Mouse (Mus musculus) heart, embryonic 16.5 days (tissue): ENCODE results near the gene Trafd1. TPM values are rescaled to one million over a fixed set of nuclear protein-coding genes. Genes with fewer than 3 reads are reported as not detected.
A peak's percentile ranks its signal among the peaks of the same experiment; 100 is the strongest.

Source experiments
- ATAC-seq: fragments of 200-750 bp; cut with Nextera tagmentation; replicated peaks from 2 replicates; pipeline ENCODE4 v1.8.0; 2017; ENCODE audit warnings: moderate number of reproducible peaks; ENCODE audit not compliant: insufficient read depth, low FRiP score; ENCODE audit errors: extremely low read depth
- H3K27ac ChIP-seq: fragments of 300-500 bp; sonication (generic); 2 replicates; pipeline ENCODE4 v1.5.1; 2014; ENCODE audit warnings: mild to moderate bottlenecking, low read length, control low read depth, moderate library complexity
- H3K27me3 ChIP-seq: fragments of 300-500 bp; sonication (generic); 2 replicates; pipeline ENCODE4 v1.6.1; 2014; ENCODE audit warnings: low read length, mixed read lengths; ENCODE audit not compliant: control insufficient read depth, insufficient read depth
- H3K36me3 ChIP-seq: fragments of 300-500 bp; sonication (generic); 2 replicates; pipeline ENCODE4 v1.6.1; 2014; ENCODE audit not compliant: control insufficient read depth, insufficient read depth
- H3K4me1 ChIP-seq: fragments of 300-500 bp; sonication (generic); 2 replicates; pipeline ENCODE4 v1.6.1; 2014; ENCODE audit warnings: low read length, mixed read lengths; ENCODE audit not compliant: control insufficient read depth, insufficient read depth
- H3K4me2 ChIP-seq: fragments of 300-500 bp; sonication (generic); 2 replicates; pipeline ENCODE4 v1.6.1; 2014; ENCODE audit warnings: low read depth, mild to moderate bottlenecking, control low read depth, low read length
- H3K4me3 ChIP-seq: fragments of 300-500 bp; sonication (generic); 2 replicates; pipeline ENCODE4 v1.5.1; 2014; ENCODE audit warnings: mild to moderate bottlenecking, control low read depth, low read length
- H3K9ac ChIP-seq: fragments of 300-500 bp; sonication (generic); 2 replicates; pipeline ENCODE4 v1.6.1; 2014; ENCODE audit warnings: low read length, control low read depth
- H3K9me3 ChIP-seq: fragments of 300-500 bp; sonication (generic); replicated peaks from 2 replicates; pipeline ENCODE4 v1.6.1; 2016; ENCODE audit warnings: low read length; ENCODE audit not compliant: control insufficient read depth
- WGBS: fragments of 180-500 bp; shearing (Covaris S2); extraction: QIAGEN DNeasy Blood & Tissue Kit; methylation state at CpG from one replicate; pipeline ENCODE4 v1.1.7; 2014; 5-methylcytosine and 5-hydroxymethylcytosine counted together
- polyA plus RNA-seq: library from polyadenylated mRNA; unstranded; fragments of >200 nt; fragmentation: Nextera tagmentation; extraction: Ambion mirVana; gene quantifications from 2 replicates; pipeline ENCODE4 v1.2.1, GENCODE M21; 2015

Gene Trafd1
- polyA plus RNA-seq, 1 experiment from 2014 or later: 86.3 TPM

GRCm38 (mm10) chr5:121399540-121399939 is 14.1 kb upstream of the Trafd1 start:
- no peak overlapping the region for H3K9ac ChIP-seq
- H3K27ac ChIP-seq: no peak overlapping the region
- no peak overlapping the region; the same call in 1 of the 2 replicates for H3K4me2 ChIP-seq
- 0 out of 2 replicates have a peak, but pooled peaks cover under 1% of the 10 kb centered on the region for H3K9me3 ChIP-seq
- H3K27me3 ChIP-seq: no peaks in the 10 kb centered on the region
- H3K4me1 ChIP-seq: peaks cover 23% of the 10 kb centered on the region
- 84% methylated on average over 5 of the region's 5 CpGs for WGBS
- H3K4me3 ChIP-seq: no peak overlapping the region
- H3K36me3 ChIP-seq: no peaks in the 10 kb centered on the region
- ATAC-seq: no peak

- ATAC-seq: no peak
- no peaks in the 10 kb centered on the region for H3K27me3 ChIP-seq
- no peak overlapping the region for H3K27ac ChIP-seq
- H3K36me3 ChIP-seq: no peaks in the 10 kb centered on the region
- WGBS: 43% methylated on average over 9 of the region's 9 CpGs
- H3K4me1 ChIP-seq: peaks cover 21% of the 10 kb centered on the region
- peaks cover 3% of the 10 kb centered on the region; the same call in 1 of the 2 replicates for H3K9me3 ChIP-seq
- peak overlapping the region; percentile 86 for H3K9ac ChIP-seq
- peak overlapping the region; percentile 88 for H3K4me3 ChIP-seq
- H3K4me2 ChIP-seq: peak overlapping the region; percentile 80
Observed at GRCm38 (mm10) chr5:121398965-121399462, 13.6 kb upstream of the Trafd1 start.

GRCm38 (mm10) chr5:121398146-121398964 is 12.9 kb upstream of the Trafd1 start:
- H3K36me3 ChIP-seq: no peaks in the 10 kb centered on the region
- peak overlapping the region; percentile 86 for H3K9ac ChIP-seq
- H3K4me2 ChIP-seq: peak overlapping the region; percentile 80
- peak; percentile 70 for ATAC-seq
- H3K4me3 ChIP-seq: peak overlapping the region; percentile 88
- under 1% methylated on average over 67 of the region's 67 CpGs for WGBS
- H3K27ac ChIP-seq: peak overlapping the region; percentile 44
- peaks cover 3% of the 10 kb centered on the region; the same call in 1 of the 2 replicates for H3K9me3 ChIP-seq
- peaks cover 19% of the 10 kb centered on the region for H3K4me1 ChIP-seq
- H3K27me3 ChIP-seq: no peaks in the 10 kb centered on the region

GRCm38 (mm10) chr5:121397187-121398145 is 12.0 kb upstream of the Trafd1 start, which contains the start of gene Naa25:
Gene Naa25 (plus strand): TSS chr5:121397936.
- Histone ChIP-seq H3K9me3 (peaks cover 3% of the 10 kb centered on the region; the same call in 1 of the 2 replicates), H3K4me1 (peaks cover 19% of the 10 kb centered on the region), H3K36me3 (no peaks in the 10 kb centered on the region), H3K4me2 (peak within 1 kb of the TSS; percentile 80), H3K27me3 (no peaks in the 10 kb centered on the region), H3K9ac (peak within 1 kb of the TSS; percentile 86), H3K27ac (peak within 1 kb of the TSS; percentile 74), H3K4me3 (peak within 1 kb of the TSS; percentile 88)
- ATAC-seq: peak; percentile 98
- WGBS: 8% methylated on average over 53 of the region's 53 CpGs

- Histone ChIP-seq H3K27ac (no peak overlapping the region), H3K4me1 (peaks cover 19% of the 10 kb centered on the region), H3K9ac (no peak overlapping the region), H3K4me2 (no peak overlapping the region), H3K36me3 (no peaks in the 10 kb centered on the region), H3K4me3 (no peak overlapping the region), H3K27me3 (no peaks in the 10 kb centered on the region), H3K9me3 (peaks cover 3% of the 10 kb centered on the region; the same call in 1 of the 2 replicates)
- WGBS: 74% methylated on average over 5 of the region's 5 CpGs
- ATAC-seq: no peak
Observed at GRCm38 (mm10) chr5:121395621-121396020, 10.2 kb upstream of the Trafd1 start.

GRCm38 (mm10) chr5:121393402-121393801 is 8.0 kb upstream of the Trafd1 start:
- Histone ChIP-seq H3K4me2 (no peak overlapping the region), H3K4me3 (no peak overlapping the region), H3K9me3 (peaks cover 3% of the 10 kb centered on the region; the same call in 1 of the 2 replicates), H3K27me3 (no peaks in the 10 kb centered on the region), H3K4me1 (peaks cover 5% of the 10 kb centered on the region; the same call in 1 of the 2 replicates), H3K9ac (no peak overlapping the region), H3K27ac (no peak overlapping the region), H3K36me3 (no peaks in the 10 kb centered on the region)
- 73% methylated on average over 3 of the region's 3 CpGs for WGBS
- no peak for ATAC-seq

GRCm38 (mm10) chr5:121392667-121393380 is 7.4 kb upstream of the Trafd1 start:
- ATAC-seq: no peak
- Histone ChIP-seq H3K9me3 (peaks cover 3% of the 10 kb centered on the region; the same call in 1 of the 2 replicates), H3K4me2 (no peak overlapping the region), H3K36me3 (no peaks in the 10 kb centered on the region), H3K27me3 (no peaks in the 10 kb centered on the region), H3K4me3 (no peak overlapping the region), H3K9ac (no peak overlapping the region), H3K27ac (no peak overlapping the region), H3K4me1 (peaks cover 5% of the 10 kb centered on the region; the same call in 1 of the 2 replicates)
- WGBS: 55% methylated on average over 16 of the region's 16 CpGs

GRCm38 (mm10) chr5:121389691-121390090 is 4.3 kb upstream of the Trafd1 start:
- Histone ChIP-seq H3K27ac (no peak overlapping the region), H3K9ac (no peak overlapping the region), H3K4me1 (peaks cover 8% of the 10 kb centered on the region), H3K9me3 (peaks cover 3% of the 10 kb centered on the region; the same call in 1 of the 2 replicates), H3K4me2 (no peak overlapping the region), H3K36me3 (no peaks in the 10 kb centered on the region), H3K4me3 (no peak overlapping the region), H3K27me3 (no peaks in the 10 kb centered on the region)
- no peak for ATAC-seq
